Mouse (Mus musculus) forebrain, embryonic 12.5 days (tissue): ENCODE results near the gene Galnt13. TPM values are rescaled to one million over a fixed set of nuclear protein-coding genes. Genes with fewer than 3 reads are reported as not detected.

Source experiments
- ATAC-seq: fragments of 200-750 bp; cut with Nextera tagmentation; 2 replicates; pipeline ENCODE4 v1.8.0; 2017; ENCODE audit warnings: moderate TSS enrichment; ENCODE audit not compliant: low FRiP score
- H3K27ac ChIP-seq: fragments of 300-500 bp; sonication (generic); 2 replicates; pipeline ENCODE4 v1.5.1; 2016; ENCODE audit warnings: mild to moderate bottlenecking
- H3K27me3 ChIP-seq: fragments of 300-500 bp; sonication (generic); 2 replicates; pipeline ENCODE4 v1.6.1; 2016; ENCODE audit warnings: mild to moderate bottlenecking
- H3K36me3 ChIP-seq: fragments of 300-500 bp; sonication (generic); replicated peaks from 2 replicates; pipeline ENCODE4 v1.6.1; 2016; ENCODE audit warnings: mild to moderate bottlenecking
- H3K4me1 ChIP-seq: fragments of 300-500 bp; sonication (generic); 2 replicates; pipeline ENCODE4 v1.6.1; 2016
- H3K4me2 ChIP-seq: fragments of 300-500 bp; sonication (generic); 2 replicates; pipeline ENCODE4 v1.6.1; 2016; ENCODE audit warnings: mild to moderate bottlenecking, moderate library complexity
- H3K4me3 ChIP-seq: fragments of 300-500 bp; sonication (generic); replicated peaks from 2 replicates; pipeline ENCODE4 v1.5.1; 2016; ENCODE audit warnings: mild to moderate bottlenecking
- H3K9ac ChIP-seq: fragments of 300-500 bp; sonication (generic); 2 replicates; pipeline ENCODE4 v1.6.1; 2016; ENCODE audit warnings: mild to moderate bottlenecking
- H3K9me3 ChIP-seq: fragments of 300-500 bp; sonication (generic); 2 replicates; pipeline ENCODE4 v1.6.1; 2016
- WGBS: fragments of 180-500 bp; shearing (Covaris S2); methylation state at CpG from one replicate; pipeline ENCODE4 v1.1.7; 2016; 5-methylcytosine and 5-hydroxymethylcytosine counted together
- polyA plus RNA-seq: library from polyadenylated mRNA; unstranded; fragments of >200 nt; fragmentation: Nextera tagmentation; extraction: Ambion mirVana; gene quantifications from 2 replicates; pipeline ENCODE4 v1.2.1, GENCODE M21; 2016

Galnt13 gene
- polyA plus RNA-seq, result 2.7 and 3.8 TPM in 2 replicates

DNA sequence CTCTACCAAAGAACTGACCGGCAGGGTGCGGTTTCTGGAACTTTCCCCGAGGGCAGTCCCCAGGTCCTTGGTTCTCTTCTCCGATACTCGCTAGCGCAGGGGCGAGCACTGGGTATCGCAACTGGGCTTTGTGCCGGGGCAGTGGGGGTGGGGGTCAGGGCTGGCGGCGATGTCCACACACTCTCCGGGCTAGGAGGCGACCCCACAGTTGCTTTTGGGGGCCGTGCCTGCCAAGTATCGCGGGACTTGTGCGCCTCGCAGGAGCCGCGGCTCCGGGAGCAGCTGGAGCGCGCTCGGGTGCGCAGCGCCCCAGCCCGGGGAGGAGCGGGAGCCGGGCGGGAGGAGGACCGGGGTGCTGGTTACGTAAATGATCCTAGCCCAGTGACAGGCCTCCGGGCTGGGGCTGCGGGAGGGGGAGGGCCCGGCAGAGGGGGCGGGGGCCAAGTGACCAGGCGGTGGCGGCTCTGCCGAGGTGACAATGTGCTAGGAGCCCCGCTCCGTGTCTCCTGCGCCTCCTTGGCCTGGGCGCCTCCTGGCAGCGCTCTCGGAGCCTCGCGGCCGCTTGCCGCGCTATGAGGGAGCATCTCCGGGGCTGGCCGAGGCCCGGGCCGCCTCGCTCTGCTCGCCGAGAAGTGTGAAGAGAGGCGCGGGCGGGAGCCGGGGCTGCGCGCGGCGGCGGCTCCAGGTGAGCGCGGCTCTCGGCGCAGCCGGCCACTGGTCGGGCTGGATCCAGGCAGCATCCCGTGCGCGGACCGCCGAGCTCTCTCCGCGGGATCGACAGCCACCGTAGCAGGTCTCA, at the start of gene Galnt13:
Gene Galnt13, plus strand, starts transcription at position 381 of the 799 bp plus-strand sequence.
- peaks cover 19% of the 10 kb centered on the region for H3K4me1 ChIP-seq
- peaks cover 28% of the 10 kb centered on the region for H3K27me3 ChIP-seq
- WGBS, result under 1% methylated on average over 76 of the region's 81 CpGs
- H3K36me3 ChIP-seq, result no peaks in the 10 kb centered on the region
- H3K9ac ChIP-seq, result peak within 1 kb of the TSS; percentile 63
- H3K4me3 ChIP-seq, result peak within 1 kb of the TSS; percentile 61
- ATAC-seq, result peak; percentile 92
- peak within 1 kb of the TSS; percentile 95 for H3K4me2 ChIP-seq
- no peaks in the 10 kb centered on the region for H3K9me3 ChIP-seq
- peak within 1 kb of the TSS; percentile 54 for H3K27ac ChIP-seq

DNA sequence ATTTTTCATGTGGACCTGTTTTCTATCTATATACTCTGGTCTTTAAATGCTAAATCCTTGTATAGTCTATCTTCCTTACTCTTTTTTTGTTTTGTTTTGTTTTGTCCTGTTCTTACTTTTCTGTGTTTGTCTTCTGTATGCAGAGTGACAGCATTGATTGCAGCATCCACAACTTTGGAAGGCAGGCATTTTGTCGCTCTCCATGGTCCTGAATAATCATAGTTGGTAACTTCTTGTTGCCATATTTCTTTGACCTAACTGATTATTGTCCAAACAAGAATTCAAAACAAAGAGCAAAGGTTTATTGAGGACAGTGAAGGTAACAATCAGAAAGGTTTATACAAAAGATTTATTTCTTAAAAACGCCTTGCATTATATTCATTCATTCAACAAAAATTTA, 5.1 kb upstream of the Galnt13 start:
- 63% methylated on average over 2 of the region's 2 CpGs for WGBS
- no peak overlapping the region for H3K4me2 ChIP-seq

DNA sequence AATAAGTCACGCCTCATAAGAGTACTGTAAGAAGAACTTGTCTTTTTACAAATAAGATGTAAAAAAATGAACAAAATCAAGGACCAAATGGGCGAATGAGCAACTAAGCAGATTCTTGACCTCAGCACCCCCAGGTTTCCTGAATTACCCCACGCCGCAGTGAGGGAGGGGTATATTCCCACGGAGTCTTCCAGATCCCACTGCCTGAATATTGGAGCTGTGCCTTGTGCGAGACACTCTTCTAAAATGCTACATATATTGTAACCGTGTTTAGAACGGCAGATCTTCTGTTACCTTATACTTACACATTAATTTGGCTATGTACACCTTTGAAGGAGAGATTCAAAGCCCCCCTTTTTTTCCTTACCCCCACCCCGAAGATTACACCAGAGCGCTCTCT, 737 bp upstream of the Galnt13 start:
- ATAC-seq, result peak; percentile 15; the same call in 1 of the 2 replicates
- no peak overlapping the region for H3K27ac ChIP-seq
- no peaks in the 10 kb centered on the region for H3K36me3 ChIP-seq
- H3K27me3 ChIP-seq, result peaks cover 28% of the 10 kb centered on the region
- H3K4me3 ChIP-seq, result peak overlapping the region; percentile 61
- peak overlapping the region; percentile 63; the same call in 1 of the 2 replicates for H3K9ac ChIP-seq
- peak overlapping the region; percentile 95 for H3K4me2 ChIP-seq
- peaks cover 19% of the 10 kb centered on the region for H3K4me1 ChIP-seq
- 42% methylated on average over 10 of the region's 10 CpGs for WGBS
- H3K9me3 ChIP-seq, result no peaks in the 10 kb centered on the region

More for the DNA sequence above, 5.1 kb upstream of the Galnt13 start:
- no peak overlapping the region for H3K9ac ChIP-seq
- no peak overlapping the region for H3K4me3 ChIP-seq
- H3K36me3 ChIP-seq, result no peaks in the 10 kb centered on the region
- peaks cover 5% of the 10 kb centered on the region; the same call in 1 of the 2 replicates for H3K4me1 ChIP-seq
- no peak overlapping the region for H3K27ac ChIP-seq
- H3K27me3 ChIP-seq, result peaks cover 5% of the 10 kb centered on the region; the same call in 1 of the 2 replicates
- ATAC-seq, result no peak
- H3K9me3 ChIP-seq, result no peaks in the 10 kb centered on the region

DNA sequence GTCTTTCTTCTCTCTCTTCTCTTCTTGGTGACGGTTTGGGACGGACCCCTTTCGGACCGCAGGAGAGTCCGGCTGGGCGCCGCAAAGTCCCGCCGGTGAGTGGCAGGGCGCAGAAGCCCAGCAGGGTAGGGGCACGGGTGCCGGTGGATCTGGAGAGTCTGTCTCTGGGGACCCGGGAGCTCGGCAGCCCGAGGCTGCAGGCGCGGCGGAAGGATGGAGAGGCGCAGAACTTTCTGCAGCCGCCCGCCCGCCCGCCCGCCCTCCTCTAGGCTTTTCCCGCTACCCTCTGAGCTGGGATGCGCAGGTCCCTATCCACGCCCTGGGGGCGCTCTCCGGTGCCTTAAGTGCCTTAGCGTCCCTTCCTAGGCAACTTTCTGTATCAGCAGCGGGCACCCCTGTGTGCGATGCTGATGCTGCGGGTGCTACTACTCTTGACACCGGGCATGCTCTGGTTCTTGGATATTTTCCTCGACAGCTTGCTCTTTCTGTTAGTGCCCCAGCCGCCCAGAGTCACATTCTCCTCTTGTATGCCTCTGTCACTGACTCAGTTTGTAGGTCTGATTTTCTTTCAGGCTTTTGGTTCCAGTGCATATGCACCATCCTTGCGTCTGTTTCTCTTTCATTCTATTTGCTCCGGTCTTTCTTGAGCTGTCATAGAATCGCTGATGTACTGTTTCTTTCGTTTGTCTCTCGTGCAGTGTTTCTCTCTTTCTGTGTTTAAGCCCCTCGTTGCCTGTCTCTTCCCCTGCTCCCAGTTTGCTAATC, 801 bp downstream of the Galnt13 start:
- no peaks in the 10 kb centered on the region for H3K36me3 ChIP-seq
- peak overlapping the region; percentile 95 for H3K4me2 ChIP-seq
- no peaks in the 10 kb centered on the region for H3K9me3 ChIP-seq
- H3K27me3 ChIP-seq, result peaks cover 28% of the 10 kb centered on the region
- H3K9ac ChIP-seq, result peak overlapping the region; percentile 63
- peak overlapping the region; percentile 61 for H3K4me3 ChIP-seq
- peak overlapping the region; percentile 54; the same call in 1 of the 2 replicates for H3K27ac ChIP-seq
- peak; percentile 64 for ATAC-seq
- peaks cover 19% of the 10 kb centered on the region for H3K4me1 ChIP-seq
- under 1% methylated on average over 41 of the region's 42 CpGs for WGBS

DNA sequence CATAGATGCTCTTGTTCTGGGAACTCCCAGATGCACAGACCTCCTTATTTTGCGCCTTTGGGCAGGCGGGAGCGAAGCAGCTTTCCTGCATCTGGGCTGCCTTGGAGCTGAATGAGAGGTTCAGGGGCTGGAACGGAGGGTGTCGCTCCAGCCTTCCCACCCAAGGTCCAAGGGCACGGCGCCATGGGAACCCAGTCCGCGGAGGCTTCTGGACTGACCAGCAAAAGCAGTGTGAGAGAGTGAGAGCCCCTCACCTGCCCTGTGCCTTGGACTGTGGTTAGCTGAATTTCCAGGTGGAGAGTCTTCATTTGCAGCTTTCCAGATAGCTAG, 1.3 kb downstream of the Galnt13 start:
- H3K36me3 ChIP-seq, result no peaks in the 10 kb centered on the region
- peak overlapping the region; percentile 95 for H3K4me2 ChIP-seq
- H3K9me3 ChIP-seq, result no peaks in the 10 kb centered on the region
- H3K4me3 ChIP-seq, result peak overlapping the region; percentile 61
- peak overlapping the region; percentile 63 for H3K9ac ChIP-seq
- peaks cover 28% of the 10 kb centered on the region for H3K27me3 ChIP-seq
- ATAC-seq, result no peak
- H3K27ac ChIP-seq, result no peak overlapping the region
- WGBS, result 0% methylated on average over 9 of the region's 9 CpGs
- H3K4me1 ChIP-seq, result peaks cover 19% of the 10 kb centered on the region

DNA sequence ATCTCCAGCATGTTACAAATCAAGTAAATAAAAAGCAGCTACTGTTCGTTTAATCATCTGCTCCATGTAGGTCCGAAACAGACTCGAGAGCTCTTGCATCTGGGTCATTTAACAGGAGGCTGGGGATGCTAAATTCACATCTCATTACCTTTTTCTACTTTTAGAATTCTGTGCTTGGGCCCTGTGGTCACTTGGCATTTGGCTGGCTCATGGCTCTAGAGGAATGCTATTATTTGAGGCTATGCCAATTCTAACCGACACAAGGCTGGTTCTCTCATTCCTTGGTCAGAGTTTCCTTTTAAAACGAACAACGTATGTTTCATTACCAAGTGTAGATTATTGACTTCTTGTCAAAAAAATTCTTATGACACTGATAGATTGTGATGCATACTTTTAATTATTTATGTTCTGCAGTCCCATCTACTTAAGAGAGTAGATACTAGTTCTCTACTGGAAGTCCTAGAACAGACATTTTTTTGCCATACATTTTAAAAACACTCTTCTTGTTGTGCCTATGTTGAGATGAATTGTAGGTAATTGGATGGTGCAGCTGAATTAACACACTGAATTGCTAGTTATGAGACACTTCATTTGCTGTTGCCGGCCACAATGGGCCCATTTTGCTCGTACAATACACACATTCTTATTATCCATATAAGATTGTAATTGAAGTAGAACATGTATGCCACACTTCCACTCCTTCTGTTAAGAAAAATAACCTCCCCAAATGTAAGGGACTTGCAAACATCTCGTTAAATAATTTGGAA, 6.8 kb downstream of the Galnt13 start:
- H3K36me3 ChIP-seq, result no peaks in the 10 kb centered on the region
- no peak overlapping the region for H3K4me3 ChIP-seq
- 68% methylated on average over 9 of the region's 9 CpGs for WGBS
- H3K4me2 ChIP-seq, result no peak overlapping the region
- H3K9me3 ChIP-seq, result no peaks in the 10 kb centered on the region
- peaks cover 2% of the 10 kb centered on the region for H3K4me1 ChIP-seq
- peaks cover 5% of the 10 kb centered on the region for H3K27me3 ChIP-seq
- H3K27ac ChIP-seq, result no peak overlapping the region
- ATAC-seq, result no peak
- H3K9ac ChIP-seq, result no peak overlapping the region

DNA sequence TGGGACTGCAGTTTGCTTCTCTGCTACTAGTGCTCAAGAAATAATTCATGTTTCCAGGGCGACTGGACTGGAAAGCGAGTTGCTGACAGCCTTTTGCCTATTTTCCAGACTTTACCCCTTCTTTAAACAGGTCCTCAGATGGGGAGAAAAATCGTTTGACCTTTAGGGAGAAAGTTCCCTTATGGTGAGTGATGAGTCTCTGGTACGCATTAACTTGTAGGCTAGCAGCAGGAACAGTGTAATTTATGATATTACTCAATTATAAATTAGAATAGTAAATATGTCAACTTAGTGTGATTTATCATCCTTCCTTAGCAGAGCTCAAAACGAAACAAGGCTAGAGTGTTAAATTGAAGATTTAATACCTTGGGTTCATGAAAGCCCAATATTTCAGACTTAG, 47.3 kb downstream of the Galnt13 start:
- no peak for ATAC-seq
- Histone ChIP-seq H3K4me1 (no peaks in the 10 kb centered on the region), H3K4me2 (no peak overlapping the region), H3K36me3 (no peaks in the 10 kb centered on the region), H3K27me3 (no peaks in the 10 kb centered on the region), H3K9me3 (no peaks in the 10 kb centered on the region), H3K9ac (no peak overlapping the region), H3K4me3 (no peak overlapping the region), H3K27ac (no peak overlapping the region)
- 87% methylated on average over 5 of the region's 5 CpGs for WGBS

DNA sequence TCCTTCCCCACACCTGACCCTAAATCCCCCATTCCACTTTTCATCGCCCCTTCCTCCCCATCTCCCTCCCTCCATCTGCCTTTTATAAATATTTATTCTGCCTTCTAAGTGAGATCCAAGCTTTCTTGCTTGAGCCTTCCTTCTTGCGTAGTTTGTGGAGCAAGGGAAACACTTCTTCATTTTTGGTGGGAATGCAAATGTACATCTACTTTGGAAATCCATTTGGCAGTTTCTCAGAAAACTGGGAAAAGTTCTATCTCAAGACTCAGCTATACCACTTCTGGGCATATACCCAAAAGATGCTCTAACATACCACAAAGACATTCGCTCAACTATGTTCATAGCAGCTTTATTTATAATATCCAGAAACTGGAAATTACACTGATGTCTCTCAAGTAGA, 86.9 kb downstream of the Galnt13 start:
- H3K27ac ChIP-seq, result no peak overlapping the region
- no peak overlapping the region for H3K9ac ChIP-seq
- H3K4me1 ChIP-seq, result no peaks in the 10 kb centered on the region
- H3K4me2 ChIP-seq, result no peak overlapping the region
- no peaks in the 10 kb centered on the region for H3K36me3 ChIP-seq
- no peaks in the 10 kb centered on the region for H3K9me3 ChIP-seq
- no peaks in the 10 kb centered on the region for H3K27me3 ChIP-seq
- ATAC-seq, result no peak
- no peak overlapping the region for H3K4me3 ChIP-seq
- 92% methylated on average over 3 of the region's 3 CpGs for WGBS

DNA sequence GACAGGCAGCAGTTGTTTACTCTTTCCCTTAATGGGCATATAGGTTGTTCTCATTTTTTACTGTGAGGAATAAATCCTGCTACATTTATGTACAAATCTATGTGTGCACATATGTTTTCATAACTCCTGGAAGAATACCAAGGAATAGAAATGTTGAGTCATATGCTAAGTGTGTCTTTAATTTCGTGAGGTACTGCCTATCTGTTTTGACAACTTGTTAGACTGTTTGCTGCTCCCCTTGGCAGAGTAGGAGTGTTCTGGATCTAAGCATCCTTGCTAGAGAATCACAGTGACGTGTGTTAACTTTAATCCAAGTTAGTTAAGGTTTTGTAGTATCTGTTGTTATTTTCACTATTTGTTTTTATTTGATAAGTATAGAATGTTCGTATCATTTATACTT, 91.0 kb downstream of the Galnt13 start:
- H3K9ac ChIP-seq, result no peak overlapping the region
- no peaks in the 10 kb centered on the region for H3K36me3 ChIP-seq
- H3K27ac ChIP-seq, result no peak overlapping the region
- 81% methylated on average over 3 of the region's 3 CpGs for WGBS
- H3K27me3 ChIP-seq, result no peaks in the 10 kb centered on the region
- no peak overlapping the region for H3K4me2 ChIP-seq
- no peaks in the 10 kb centered on the region for H3K4me1 ChIP-seq
- no peaks in the 10 kb centered on the region for H3K9me3 ChIP-seq
- no peak for ATAC-seq
- no peak overlapping the region for H3K4me3 ChIP-seq

DNA sequence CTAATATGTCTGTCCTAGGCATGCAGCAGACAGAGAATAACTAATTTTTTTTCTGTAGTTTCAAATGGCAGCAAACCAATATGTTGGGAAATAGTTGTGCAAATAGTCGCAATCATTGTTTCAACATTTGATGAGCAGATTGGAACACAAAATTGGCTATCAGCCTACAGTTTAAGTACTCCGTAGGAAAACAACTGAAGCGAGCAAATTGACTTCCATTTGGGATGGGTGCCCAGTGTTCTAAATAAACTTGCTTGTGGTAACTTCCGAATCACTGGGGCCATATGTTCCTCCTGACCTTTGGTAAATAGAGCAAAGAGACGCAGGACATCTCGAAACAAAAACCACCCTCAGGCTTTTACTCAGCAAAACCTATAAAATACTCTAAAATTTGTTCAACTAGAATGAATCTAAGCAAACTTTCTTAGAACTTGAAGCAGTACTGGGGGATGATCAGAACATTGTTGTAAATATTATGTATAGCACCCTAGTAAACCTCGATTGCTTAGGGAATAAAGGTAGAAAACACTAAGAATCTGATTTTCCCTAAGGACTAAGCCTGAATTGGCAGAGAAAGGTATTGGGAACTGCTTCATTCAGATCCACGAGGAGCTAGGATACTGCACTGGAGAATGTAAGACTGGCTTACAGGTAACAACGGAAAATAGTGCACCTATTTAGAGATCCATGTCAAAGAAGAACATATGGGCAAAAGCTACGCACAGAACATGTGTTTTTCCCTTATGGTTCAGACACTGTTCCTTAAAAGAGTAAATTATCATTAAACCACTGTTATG, 122.4 kb downstream of the Galnt13 start:
- no peaks in the 10 kb centered on the region for H3K27me3 ChIP-seq
- no peak overlapping the region for H3K27ac ChIP-seq
- no peaks in the 10 kb centered on the region for H3K4me1 ChIP-seq
- H3K9ac ChIP-seq, result no peak overlapping the region
- H3K4me2 ChIP-seq, result no peak overlapping the region
- 89% methylated on average over 10 of the region's 10 CpGs for WGBS
- H3K9me3 ChIP-seq, result no peaks in the 10 kb centered on the region
- H3K4me3 ChIP-seq, result no peak overlapping the region
- no peaks in the 10 kb centered on the region for H3K36me3 ChIP-seq
- no peak for ATAC-seq

DNA sequence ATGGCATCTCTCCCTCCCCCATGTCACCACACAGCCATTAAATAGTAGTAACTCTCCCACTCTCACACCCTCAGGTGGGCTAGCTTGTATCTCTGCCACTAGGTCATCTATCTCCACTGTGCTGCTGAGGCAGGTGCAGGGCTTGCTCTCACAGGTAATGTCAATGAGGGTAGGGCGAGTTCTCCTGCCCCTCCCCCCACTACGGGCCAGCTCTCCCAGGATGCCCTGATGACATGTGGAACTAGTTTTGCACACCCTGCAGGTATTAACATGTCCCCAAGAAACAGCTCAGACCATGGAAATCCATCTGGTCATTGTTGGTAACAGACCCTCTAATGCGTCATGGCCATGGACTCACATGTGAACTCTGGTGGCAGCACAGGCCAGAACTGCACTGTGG, 129.0 kb downstream of the Galnt13 start:
- H3K27me3 ChIP-seq, result no peaks in the 10 kb centered on the region
- 85% methylated on average over 3 of the region's 3 CpGs for WGBS

More for the DNA sequence above, 129.0 kb downstream of the Galnt13 start:
- Histone ChIP-seq H3K9ac (no peak overlapping the region), H3K4me3 (no peak overlapping the region), H3K36me3 (no peaks in the 10 kb centered on the region), H3K4me2 (no peak overlapping the region), H3K9me3 (no peaks in the 10 kb centered on the region), H3K4me1 (no peaks in the 10 kb centered on the region), H3K27ac (no peak overlapping the region)
- ATAC-seq, result no peak
